Mouse (Mus musculus) left cerebral cortex, adult 11 months (tissue): ENCODE results near the gene Prkce.
A peak's percentile ranks its signal among the peaks of the same experiment; 100 is the strongest.

Experiments used
- DNase-seq: peaks from one replicate; pipeline ENCODE4 v3.0.0; 2022; ENCODE audit warnings: low spot score

The Prkce gene

DNA sequence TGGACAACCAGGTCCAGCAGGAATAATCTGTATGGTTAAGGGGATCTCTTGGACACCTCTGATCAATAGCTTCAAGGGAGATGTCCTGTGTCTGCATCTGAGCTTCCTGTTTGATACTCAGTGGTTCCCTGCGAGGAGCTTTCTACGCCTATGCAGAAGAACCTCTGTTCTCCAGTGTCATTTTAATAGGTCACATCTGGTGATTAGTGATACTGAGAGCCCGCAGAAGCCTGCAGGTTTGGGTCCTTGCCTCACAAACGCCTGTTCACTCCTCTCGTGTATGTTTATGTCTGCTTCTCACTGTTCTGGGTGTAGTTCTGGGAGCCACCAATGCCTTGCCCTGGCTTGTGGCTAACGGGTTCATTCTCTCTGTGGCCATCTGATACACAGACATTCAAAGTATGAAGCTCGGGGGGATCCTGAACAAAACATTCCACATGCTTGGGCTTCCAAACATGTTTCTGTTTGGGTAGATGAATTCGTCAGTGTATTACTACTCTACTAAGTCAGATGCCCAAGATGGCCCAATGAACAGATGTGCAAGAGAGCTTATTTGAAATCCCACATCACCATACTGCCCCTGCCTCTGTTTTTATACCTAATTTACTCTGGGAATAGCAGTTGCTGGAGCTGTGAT lies 202.6 kb downstream of the Prkce start:
- DNase-seq: no peak

DNA sequence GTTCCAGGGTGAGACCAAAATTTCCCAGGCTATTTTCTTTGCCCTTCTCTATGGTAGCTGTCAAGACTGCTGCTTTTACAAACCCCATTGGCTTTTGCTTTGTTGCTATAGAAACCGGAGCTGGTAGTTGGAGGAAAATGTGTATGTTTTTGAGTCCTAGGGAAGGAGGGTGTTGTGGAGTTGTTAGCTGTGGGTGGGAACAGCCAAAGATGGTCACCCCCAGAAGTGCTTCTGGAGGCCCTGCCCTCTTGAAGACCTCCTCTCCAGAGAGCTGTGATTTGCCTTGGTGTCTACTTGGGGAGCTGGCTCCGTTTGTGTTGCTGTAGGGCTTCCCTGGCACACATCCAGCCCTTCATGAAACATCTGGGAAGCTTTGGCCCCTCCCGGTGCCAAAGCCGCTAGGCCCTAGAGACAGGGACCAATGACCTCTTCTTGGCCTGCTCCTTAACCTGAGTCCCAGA lies 203.5 kb downstream of the Prkce start:
- DNase-seq: no peak

DNA sequence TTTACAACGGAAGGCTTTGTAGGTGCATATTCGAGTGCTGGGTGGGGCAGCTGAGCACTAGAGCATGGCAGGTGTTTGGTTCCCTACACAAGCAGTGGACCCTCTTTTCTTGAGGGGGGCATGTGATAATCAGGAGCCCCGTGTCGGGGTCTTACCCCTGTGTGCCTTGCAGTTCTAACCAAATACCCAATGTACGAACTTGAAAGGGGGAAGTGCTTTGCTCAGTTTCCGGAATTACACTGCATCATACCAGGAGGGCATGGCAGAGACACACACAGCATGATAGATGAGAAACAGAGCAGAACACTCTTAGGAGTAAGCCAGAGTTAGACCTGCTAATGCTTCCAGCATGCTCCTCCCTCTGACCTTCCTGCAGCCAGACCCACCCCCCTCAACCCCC lies 208.8 kb downstream of the Prkce start:
- no peak for DNase-seq

DNA sequence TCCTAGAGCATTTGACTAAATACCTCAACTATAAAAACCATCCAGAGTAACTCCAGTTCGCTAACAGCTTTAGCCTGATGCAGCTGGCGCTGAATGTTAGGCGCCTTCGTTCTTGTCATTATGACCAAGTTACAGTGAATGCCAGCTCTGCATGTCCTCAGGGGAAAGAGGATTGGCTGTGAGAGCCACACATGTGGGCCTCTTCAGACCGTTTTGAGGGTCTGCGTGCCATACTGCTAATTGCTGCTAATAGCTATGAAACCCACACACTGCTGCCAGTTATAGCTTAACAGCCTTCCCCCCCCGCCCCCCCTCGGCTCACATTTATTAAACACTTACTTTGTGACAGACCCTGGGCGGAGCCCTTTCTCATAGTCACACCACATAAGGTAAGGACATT lies 210.3 kb downstream of the Prkce start:
- DNase-seq: no peak

DNA sequence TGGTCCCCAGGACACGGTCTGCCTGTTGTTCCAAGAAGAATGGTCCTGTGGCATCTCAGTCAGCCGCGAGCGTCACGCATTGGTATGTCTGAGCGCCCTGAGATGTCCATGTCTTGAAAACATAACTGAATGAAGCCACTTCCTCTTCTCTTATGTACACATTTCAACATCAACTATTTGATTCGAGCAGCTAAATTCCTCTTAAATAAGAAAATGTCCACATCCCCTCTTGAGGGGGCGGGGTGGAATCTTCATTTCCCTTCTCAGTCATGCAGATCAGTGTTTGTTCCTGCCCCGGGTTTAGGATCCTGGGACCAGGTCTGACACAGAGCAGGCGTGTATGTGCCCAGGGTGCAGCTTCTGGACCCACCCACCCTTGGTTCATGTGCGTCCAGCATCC lies 211.0 kb downstream of the Prkce start:
- no peak for DNase-seq

DNA sequence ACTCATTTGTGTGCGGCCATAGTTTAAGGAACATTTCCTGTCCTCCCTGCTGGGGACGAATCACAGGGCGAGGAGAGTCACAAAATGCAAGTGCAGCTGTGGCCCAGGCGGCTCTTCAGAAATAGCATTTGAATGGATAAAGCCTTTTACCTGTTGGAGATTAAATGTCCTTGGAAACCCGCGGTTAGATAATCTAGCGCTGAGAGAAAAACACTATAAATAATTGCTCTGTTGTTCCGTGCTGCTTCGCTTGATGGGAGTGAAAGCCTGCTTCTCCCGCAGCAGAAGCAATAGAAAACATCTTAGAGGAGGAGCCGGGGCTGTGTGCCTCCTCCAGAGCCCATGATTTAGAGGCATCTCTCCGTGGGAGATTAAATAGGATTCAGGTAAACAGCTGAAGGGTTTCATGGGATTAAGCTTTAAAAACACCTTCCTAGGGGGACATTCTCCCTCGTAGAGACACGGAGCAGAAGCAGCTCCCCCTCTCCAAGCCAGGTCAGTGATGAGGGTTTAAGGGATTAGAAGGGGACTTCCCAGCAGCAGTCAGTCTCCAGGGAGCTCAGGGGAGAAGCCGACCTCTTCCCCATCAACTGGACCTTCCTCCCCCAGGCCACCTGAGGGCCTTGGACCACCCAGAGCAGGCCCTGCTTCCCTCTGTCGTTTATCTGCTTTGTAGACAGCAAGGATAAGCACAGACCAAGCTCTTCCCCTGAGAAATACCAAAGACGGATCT lies 212.0 kb downstream of the Prkce start:
- no peak for DNase-seq

DNA sequence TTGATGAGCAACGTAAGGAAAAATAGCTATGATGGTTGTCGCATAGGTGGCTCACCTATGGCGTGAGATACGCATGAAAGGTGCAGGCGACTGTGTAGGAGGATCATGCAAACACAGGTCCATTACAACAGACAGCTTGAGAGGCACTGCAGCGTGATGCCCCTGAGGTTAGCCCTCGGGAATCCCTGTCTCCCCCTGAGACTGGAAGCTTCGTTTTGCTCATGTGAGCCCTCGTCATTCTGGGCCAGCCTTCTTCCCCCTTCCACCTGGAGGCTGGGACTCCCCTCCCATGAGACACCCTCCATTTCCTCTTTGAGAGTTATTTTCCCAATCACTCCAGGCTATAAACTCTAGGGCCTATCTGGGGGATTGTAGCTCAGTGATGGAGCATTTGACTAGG lies 213.9 kb downstream of the Prkce start:
- DNase-seq: no peak

DNA sequence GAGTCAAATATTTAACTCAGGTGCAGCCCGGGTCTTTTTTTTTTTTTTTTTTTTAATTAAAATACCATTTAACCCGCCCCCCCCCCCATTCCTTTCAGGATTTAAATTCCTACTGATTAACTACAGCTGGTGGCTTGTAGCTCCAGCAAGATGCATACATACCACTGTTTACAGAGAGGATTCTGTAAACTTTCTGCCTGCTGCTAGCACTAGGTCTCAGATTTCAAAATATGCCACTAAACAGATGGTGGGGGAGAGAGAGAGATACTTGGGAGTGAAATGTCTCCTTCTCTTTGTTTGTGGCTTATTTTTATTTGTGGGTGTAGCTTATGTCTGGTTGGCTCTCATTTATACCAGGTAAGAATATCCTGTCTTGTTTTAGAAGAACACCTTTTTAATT lies 215.3 kb downstream of the Prkce start:
- no peak for DNase-seq

DNA sequence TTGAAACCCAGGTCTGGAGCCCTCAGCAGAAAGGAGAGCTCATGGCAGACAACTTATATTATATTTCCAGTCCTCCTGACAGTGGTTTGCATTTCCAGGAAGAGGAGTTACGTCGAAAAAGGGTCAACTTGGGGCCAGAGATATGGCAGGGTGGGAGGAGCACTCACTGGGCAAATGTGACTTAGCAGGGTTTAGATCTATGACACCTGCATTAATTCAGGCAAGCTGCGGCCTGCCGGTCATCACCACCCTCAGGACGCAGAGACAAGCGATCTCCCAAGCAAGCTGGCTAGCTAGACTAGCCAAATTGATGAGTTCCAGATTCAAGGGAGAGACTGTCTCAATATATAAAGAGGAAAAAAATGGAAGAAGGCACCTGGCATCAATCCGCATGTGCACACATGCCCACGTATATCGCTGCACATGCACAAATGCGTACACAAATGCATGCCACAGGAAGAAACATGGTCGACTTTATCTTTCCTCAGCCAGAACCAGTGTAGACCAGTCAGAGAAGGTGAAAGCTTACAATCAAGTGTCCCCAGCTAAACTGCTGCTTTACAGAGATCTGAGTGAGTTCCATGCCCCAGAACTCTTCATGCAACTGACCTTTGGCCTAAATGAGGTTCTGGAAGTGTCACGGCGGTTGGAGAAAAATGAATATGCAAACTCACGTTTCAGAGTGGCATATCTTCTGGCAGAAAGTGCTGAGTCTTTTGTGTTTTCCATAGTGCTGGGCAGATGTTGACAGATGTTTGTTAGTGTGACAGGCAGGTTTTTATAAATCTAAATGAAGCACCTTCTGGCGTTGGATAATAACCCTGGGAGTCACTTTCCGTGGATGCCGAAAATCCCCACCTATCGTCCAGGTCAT lies 216.4 kb downstream of the Prkce start:
- no peak for DNase-seq

DNA sequence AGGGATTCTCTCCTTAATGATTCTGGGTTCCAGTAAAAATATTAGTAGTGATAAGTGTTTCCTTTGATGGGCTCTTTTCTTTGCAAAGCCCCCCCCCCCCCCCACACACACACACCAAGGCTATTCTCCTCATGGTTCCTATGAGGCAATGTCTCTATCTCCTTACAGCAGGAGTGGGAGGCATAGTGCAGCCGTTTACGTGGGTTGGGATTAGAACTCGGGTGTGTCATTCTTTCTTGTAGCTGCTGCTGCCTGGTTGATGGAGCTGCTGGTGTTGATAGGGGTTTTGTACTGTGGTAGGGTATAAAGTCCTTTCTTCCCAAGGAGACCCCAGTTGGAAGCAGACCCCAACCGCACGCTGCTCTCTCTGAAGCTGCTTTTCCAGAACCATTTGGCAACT lies 224.9 kb downstream of the Prkce start:
- DNase-seq: no peak

DNA sequence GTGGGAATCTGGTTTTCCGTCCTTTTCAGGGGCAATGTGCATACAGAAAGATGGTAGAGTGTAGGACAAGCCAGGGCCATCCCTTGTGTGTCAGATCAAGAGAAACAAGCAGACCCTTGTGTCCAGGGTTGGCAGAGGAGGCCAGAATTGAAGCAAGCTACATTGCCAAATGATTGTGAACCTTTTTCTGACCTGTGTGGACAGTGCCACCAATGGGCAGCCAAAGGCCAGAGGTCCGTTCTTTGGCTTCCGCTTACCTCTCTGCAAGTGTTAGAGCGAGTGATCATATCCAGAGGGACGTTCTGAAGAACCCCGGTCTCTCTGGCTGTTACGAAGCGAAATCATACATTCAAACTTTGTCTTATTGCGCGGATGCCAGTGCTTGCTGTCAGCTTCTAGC lies 225.6 kb downstream of the Prkce start:
- DNase-seq: no peak

DNA sequence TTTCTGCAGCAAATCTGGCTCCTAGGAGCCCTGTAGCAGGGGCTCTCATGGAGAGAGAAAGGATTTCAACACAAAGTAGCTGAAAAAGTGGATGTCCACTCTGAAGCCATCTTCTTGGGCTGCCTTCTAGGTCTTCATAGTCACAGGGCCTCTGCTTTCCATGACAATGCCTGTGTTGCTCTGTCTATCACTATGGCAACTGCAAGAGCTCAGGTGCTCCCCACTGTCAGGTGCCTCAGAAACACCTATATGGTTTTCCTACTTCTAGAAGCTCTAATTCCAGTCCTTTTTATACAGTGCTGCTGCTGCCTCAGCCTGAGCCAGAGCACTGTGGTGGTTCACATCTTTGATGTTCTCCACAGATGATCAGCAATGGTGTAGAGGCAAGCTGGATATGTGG lies 229.5 kb downstream of the Prkce start:
- DNase-seq: no peak

DNA sequence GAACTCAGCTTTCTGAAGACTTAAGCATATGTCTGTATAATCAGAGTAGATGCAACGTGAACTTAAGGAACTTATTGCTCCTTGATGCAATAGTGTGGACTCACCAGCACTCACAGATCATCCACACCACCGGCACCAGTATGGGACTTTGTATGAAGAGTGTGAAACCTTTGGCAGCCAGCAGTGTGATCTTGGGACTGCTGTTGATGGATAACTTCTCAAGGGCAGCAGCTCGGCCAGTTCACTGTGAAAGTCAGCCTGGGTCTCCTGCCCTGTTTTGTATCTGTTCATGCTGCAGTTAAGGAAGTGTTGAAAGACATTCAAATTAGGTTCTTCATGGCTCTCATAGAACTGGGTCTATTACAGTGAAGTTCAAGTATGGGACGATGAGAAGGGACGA lies 230.1 kb downstream of the Prkce start:
- DNase-seq: no peak

DNA sequence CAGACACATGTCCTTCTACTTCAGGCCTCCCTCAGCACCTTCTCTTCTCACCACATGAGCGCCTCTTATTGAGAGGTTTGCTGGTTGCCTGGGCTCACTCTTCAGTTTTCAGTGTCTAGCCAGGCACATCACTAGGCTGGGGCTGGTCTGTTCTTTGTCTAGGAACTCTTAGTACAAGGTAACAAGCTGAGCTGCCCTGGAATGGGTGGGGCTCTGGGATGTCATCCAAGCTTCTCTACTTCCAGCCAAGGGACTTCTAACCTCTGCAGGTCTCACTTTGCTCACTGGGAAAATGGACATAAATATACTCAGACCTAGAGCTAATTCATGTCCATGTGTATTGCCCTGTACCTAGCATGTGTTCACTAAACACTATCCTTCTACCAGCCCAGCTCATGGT lies 230.6 kb downstream of the Prkce start:
- no peak for DNase-seq

DNA sequence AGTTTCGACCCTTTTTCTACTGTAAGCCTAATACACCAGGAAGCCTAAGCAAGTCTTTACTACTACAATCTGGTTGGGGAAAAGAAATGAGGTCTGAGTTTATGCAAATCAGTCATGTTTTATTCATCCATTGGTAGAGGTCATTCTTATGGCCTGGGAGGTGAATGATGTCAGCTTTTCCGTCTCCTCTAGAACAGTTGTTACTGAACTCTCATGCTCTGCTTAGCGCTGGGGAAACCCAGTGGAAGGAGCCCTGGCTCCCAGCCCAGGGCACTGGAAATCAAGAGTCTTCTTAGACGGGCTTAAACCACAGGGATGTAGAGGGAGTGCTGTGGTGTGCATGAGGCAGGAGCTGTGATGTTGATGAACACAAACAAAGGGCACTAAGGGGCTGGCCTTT lies 232.4 kb downstream of the Prkce start:
- no peak for DNase-seq

DNA sequence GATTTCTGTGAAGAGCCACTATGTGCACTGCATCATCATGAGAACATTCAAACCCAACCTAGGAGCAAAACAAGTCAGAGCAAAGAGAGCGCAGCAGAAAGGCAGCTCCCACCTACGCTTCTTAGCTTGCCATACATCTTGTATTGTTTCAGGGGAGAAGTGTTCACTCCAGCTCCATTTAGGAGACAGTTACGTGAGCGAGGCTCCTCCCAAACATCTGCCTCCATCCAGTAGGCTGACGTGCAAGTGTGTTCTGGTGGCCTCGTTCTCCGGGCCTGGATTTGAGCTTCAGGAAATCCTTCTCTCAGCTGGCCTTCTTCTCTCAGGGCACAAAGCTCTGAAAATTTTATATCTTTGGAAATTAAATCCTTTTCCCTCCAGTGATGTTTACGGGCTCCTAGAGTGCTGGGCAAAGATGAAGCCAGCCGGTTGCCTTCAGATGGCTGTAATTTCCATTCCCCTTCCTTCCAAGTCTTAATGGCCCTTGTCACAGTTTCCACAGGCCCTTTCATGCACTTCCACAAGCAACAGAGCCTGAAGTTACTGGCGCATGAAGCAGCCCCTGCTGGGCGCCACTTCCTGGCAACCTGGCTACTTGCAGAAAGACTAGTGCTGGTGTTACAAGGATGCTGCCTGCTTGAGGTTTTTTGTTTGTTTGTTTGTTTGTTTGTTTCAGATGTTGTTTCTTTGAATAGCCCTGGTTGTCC lies 237.4 kb downstream of the Prkce start:
- peak; percentile 70 for DNase-seq

DNA sequence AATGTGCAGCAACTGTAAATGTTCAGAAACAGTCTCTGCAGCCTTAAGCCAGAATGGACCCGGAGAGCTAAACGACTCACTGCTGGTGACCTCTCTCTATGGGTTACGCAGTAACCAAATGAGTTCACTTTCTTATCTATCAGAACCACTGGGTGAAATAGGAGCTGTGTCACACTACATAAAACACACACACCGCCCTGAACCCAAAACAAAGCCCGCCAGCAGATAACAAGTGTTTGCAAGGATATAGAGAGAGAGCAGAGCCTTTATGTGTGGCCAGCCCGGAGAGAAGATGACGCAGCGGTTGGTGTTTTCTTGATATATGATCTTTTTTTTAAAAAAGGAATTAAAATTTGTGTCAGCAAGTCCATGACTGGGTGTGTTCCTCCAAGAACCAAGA lies 238.1 kb downstream of the Prkce start:
- DNase-seq: no peak

DNA sequence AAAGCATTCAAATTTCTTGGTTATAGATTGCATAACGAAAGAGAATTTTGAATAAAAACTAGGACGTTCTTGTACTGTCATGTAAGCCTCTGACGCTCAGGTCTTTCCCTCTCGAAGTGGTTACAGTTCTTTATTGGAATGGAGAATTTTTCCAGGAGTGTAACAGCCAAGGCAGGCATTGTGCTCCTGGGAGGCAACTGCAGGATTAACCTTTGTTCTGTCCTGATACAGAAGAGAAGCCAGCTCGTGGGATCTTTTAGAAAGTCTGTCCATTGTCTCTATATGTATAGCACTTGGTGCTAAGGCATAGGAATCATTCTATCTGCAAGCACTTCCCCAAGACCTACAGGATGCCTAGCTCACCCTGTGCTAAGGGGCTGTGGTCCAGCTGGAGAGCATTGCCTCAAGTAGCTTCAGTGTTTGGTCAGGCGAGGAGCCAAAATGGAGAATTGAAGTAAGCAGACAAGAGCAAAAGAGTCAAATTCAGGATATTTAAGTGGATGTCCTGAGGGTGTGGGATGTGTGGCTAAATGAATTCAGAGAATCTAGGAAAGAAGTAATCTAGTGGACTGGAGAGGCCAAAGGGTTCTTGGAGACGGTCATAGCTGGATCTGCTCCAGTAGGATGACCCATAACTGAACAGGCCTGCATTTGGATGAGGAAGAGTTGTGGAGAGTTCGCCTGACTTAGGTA lies 240.5 kb downstream of the Prkce start:
- no peak for DNase-seq

DNA sequence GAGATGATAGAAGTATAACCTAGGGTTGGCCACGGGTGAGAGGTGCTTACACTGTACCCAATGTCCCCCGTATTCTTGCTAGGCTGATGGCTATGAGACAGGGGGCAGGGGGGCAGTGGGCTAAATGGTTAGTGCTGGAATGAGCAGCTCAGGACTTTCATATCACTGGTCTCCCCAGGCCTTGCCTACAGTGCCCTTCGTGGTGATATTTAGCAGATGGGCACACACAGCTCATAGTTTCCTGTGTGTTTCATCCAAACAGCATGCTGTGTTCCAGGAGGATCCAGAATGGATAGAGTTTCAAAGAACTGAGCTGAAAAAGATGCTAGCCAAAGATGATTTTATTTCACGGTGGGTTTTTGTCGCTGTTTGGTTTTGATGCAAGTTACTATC lies 241.0 kb downstream of the Prkce start:
- DNase-seq: no peak

DNA sequence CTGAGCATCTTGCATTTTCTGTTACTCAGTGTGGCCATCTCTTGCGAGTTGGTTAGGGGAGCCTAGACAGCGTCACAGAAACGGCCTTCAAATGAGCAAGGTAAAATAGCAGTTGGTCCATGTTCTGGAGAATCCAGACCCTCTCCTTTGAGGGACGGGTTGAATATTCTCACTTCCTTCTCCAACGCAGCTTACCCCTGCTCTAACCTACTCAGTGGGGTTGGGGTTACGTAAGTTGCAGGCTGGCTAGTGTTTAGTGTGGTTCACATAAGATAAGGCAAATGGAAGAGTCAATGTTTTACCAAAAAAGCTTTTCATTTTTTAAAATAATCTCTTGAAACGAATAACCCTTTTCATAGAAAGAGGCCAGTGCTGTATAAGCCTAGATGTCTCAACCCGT lies 241.9 kb downstream of the Prkce start:
- DNase-seq: no peak

DNA sequence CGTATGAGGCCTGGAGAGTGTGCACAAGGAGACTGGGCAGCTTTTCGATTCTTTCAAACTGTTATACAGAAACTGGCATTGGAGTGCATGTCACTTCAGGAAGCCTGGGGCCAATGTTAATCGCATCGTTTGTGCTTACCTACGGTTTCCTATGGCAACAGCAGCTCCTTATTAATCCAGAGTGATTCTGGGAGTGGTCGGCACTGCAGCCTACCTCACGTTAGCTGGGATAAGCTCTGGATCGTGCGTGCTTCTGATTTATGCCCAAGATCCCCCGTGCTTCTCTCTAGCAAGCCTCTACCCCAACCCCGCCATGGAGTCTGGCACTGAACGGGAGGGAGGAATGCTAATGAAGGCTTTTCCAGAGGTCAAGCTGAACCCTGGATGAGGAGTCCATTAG lies 242.9 kb downstream of the Prkce start:
- DNase-seq: no peak

DNA sequence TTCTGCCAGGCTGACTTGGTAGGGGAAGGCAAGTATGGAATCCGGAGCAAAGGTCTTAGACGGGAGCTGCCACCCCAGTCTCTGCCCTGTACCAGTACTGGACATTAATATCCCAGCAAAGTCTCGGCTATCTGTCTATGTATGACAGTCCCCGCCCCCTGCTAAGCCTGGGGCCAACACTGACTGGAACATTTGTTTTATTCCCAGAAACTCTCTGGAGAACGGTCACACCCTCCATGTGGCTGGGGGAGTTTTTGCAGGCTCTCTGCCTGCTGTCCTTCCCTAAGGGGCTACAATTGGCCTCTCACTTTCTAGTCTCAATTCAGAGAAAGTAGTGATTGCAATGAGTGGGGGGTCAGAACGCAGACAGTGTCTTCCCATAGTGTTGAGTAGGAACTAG lies 244.6 kb downstream of the Prkce start:
- no peak for DNase-seq
